Mouse (Mus musculus) layer of hippocampus, adult 9-11 months (tissue): ENCODE data around the gene Pip4k2a.
"Not testable (repeated sequence)": the region's sequence is repeated elsewhere in the genome, so short reads cannot be mapped to it uniquely, and the experiment has no call there.

Experiments used
- DNase-seq: peaks from one replicate; pipeline ENCODE4 v3.0.0; 2022

Pip4k2a gene

GRCm38 (mm10) chr2:18998054-18998478 lies at the start of gene Pip4k2a, which contains the start of gene 4930426L09Rik:
TSS of gene Pip4k2a (minus strand) at chr2:18998126.
TSS of gene 4930426L09Rik (plus strand) at chr2:18998343.
- peak; percentile 94 for DNase-seq

- no peak for DNase-seq
These were observed 40.1 kb upstream of the Pip4k2a start for GRCm38 (mm10) chr2:19037907-19038570.

- no peak for DNase-seq
These were observed 39.5 kb upstream of the Pip4k2a start for GRCm38 (mm10) chr2:19037430-19037829.

GRCm38 (mm10) chr2:19024807-19025206 lies 26.9 kb upstream of the Pip4k2a start:
- DNase-seq = no peak

DNA sequence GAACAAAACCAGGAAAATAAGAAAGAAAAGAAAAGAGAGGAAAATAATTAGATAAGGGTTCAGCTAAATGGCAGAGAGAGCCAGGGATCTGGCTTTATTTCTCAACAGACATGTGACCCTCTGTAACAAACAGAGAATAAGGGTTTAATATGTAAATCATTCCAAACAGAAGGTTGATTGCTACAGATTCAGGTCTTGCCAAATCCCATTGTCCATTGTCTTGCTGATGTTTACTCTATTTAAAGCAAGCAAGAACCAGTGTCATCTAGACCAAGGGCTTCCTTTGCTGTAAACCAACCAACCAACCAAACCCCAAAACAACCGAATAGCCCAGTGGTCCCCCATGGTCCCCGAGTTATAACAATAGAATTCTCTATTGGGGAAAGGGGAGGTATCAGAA lies 20.1 kb upstream of the Pip4k2a start:
- DNase-seq = peak; percentile 21

GRCm38 (mm10) chr2:19016839-19017238 lies 18.9 kb upstream of the Pip4k2a start:
- DNase-seq = no peak

- no peak for DNase-seq
These were observed 18.4 kb upstream of the Pip4k2a start for GRCm38 (mm10) chr2:19016348-19016747.

DNA sequence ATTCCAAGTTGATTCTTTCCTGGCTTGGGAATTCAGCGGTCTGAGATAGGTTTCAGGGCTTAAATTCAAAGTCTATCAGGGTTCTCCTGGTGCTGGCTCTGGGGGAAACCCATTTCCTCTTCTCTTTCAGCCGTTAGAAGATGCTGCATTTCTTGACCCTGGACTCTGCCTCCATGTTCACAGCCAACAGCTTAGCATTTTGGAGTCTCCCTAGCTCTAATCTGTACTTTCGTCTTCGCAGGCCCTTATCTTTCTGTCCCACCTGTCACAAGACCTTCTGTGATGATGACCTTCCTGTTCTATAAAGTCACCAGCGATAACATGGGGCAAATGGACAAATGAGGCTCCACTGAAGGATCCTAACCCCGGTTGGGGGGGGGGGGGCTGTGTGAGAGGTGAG lies 13.5 kb upstream of the Pip4k2a start:
- DNase-seq = no peak

DNA sequence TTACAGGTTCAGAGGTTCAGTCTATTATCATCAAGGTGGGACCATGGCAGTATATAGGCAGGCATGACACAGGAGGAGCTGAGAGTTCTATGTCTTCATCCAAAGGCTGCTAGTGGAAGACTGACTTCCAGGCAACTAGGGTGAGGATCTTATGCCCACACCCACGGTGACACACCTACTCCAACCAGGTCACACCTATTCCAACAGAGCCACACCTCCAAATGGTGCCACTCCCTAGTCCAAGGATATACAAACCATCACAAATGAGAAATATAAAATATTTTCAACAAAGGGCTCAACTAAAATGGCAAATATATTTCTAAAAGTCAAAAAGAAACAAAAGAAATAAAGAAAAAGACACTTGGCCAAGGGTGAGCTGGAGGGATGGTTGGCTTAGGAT lies 12.6 kb upstream of the Pip4k2a start:
- not testable (repeated sequence) for DNase-seq

DNA sequence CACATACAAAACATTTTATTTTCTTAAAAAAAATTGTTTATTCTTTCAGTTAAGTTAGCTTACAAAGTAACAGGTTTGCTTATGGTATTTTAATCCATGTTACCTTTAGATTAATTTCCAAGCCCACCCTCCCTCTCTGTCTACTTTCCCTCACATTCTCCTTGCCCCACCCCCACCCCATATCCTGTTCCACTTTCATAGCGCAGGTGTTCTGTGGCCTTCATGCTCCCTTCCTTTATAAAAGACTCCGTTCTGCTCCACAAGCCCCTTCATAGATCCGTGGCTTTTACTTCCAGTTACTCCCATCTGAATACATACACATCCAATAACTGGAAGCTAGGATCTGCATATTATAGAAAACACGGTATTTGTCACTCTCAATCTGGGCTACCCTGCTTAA lies 9.7 kb upstream of the Pip4k2a start:
- DNase-seq = no peak

- DNase-seq = no peak
These were observed 8.2 kb upstream of the Pip4k2a start for GRCm38 (mm10) chr2:19006124-19006523.

- DNase-seq = peak; percentile 78
These were observed 6.9 kb upstream of the Pip4k2a start for GRCm38 (mm10) chr2:19004801-19005200.

DNA sequence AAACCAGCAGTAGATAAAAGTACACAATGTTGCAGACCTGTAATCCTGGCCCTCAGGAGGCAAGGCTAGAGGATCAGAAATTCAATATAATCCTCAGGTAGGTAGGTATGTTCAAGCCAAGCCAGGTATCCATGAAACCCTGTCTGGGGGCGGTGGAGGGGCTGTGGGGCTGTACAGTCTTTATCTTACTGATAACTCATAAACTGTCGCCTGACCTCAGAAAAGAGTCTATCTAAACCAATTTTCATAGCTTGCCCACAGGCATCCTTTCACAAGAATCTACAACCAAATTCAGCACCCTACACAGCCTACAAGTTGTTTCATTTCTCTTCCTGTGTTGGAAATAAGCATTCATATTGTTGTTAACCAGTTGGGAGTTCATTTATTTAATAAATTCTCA lies 1.5 kb upstream of the Pip4k2a start:
- no peak for DNase-seq

DNA sequence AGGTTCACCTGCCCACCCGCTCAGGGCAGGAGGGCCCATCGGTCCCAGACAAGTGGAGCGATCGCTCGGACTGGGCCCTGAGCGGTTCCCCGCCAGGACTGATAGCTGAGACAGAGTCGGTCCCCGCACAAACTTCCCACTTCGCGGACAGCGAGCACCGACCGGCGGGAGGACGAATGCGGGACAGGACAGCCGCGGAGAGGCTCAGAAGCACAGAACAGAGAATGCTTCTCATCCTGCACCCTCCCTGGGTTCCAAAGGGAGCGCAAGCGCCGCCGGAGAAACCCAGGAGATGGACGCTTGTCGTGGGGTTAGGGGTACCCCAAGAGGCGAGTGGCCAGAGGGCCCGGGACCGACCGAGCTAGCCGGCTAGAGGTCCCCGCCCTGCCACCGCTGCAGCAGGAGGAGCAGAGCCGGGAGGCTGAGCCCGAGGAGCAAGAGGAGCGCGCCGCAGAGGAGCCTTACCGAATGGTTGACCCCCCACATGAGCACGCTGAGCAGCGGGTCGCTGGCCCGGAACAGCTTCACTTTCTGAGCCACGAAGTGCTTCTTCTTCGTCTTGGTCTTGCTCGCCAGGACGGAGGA lies 447 bp downstream of the Pip4k2a start:
- DNase-seq = peak; percentile 24

- DNase-seq = no peak
These were observed 1.3 kb downstream of the Pip4k2a start for GRCm38 (mm10) chr2:18996451-18997211.

GRCm38 (mm10) chr2:18992512-18993510 lies 5.1 kb downstream of the Pip4k2a start:
- no peak for DNase-seq

GRCm38 (mm10) chr2:18988885-18989284 lies 9.0 kb downstream of the Pip4k2a start:
- DNase-seq = no peak

DNA sequence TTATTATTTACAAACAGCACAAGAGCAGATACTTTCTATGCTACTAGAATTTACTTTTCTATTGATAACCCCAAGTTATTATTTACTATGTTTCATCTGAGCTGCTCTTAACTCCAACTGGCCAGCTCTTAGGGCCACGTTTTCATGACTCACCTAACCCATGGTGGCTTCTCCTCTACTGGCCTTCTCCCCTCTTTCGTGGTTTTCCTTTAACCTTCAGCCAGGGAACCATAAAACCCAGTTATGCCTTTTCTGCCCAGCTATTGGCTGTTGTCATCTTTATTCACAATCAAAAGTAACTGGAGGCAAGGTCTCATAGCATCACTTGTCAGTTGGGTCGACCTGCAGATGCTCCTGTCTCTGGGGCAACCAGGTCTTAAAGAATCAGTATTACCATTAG lies 12.4 kb downstream of the Pip4k2a start:
- DNase-seq = no peak

GRCm38 (mm10) chr2:18984095-18984847 lies 13.7 kb downstream of the Pip4k2a start:
- DNase-seq = peak; percentile 55

DNA sequence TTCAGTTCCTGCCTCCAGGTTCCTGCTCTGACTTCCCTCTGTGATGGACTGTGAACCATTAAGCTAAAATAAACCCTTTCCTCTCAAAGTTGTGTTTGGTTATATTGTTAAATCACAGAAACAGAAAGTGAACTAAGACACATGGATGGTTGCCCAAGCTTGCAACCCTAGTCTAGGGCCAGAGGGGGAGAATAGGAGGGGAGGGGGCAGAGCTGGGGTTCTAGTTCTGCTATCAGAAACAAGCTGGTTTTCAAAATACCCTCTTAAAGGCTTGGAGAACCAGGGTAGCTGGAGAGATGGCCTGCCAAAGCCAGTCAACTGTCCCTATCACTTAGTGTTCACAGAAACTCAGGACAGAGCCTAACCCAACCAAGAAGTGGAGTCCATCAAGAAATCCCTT lies 14.4 kb downstream of the Pip4k2a start:
- no peak for DNase-seq

DNA sequence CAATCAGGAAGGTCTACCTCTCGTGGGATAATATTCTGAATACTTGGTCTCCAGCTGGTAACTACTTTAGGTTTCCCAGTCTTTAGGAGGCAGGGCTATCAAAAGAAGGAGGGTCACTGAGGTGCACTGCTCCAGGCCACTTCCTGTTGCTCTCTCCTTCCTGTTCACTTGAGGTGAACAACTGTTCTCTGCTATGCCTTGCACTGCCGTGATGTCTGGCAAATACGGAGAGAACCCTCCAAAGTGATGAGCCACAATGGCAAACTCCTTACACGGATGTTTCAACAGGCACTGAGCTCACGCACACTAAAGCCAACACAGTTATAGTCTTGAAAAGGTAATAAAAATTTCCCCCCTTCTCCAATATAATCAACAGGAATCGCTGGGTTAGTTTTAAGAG lies 15.3 kb downstream of the Pip4k2a start:
- DNase-seq = no peak

DNA sequence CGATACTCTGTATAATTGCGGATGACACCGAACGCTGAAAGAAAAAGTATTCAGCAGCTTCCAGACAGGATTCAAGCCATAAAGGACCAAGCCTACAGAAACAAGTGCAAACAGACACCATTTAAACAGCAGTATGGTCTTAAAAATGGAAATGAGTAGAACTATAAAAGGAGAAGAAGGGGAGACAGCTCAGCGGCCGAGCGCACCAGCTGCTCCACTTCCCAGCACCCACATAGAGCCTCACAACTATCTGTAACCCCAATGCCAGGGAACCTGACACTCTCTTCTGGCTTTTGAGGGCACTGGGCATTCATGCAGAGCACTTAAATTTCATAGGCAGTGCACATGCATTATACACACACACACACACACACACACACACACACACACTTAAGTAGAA lies 18.3 kb downstream of the Pip4k2a start:
- DNase-seq = no peak
